Mouse (Mus musculus) stomach, embryonic 16.5 days (tissue): ENCODE results near the gene Tnk1. TPM values are rescaled to one million over a fixed set of nuclear protein-coding genes. Genes with fewer than 3 reads are reported as not detected.
"Not testable (repeated sequence)": the region's sequence is repeated elsewhere in the genome, so short reads cannot be mapped to it uniquely, and the experiment has no call there.

ENCODE experiments used
- ATAC-seq: fragments of 200-750 bp; cut with Nextera tagmentation; 2 replicates; pipeline ENCODE4 v1.8.0; 2017; ENCODE audit warnings: moderate number of reproducible peaks, moderate TSS enrichment; ENCODE audit not compliant: insufficient read depth, low FRiP score
- H3K27ac ChIP-seq: fragments of 300-500 bp; sonication (generic); 2 replicates; pipeline ENCODE4 v1.5.1; 2014; ENCODE audit warnings: low read length
- H3K27me3 ChIP-seq: fragments of 300-500 bp; sonication (generic); 2 replicates; pipeline ENCODE4 v1.6.1; 2014; ENCODE audit warnings: low read length, control low read depth, mixed read lengths; ENCODE audit not compliant: control insufficient read depth, insufficient read depth
- H3K36me3 ChIP-seq: fragments of 300-500 bp; sonication (generic); 2 replicates; pipeline ENCODE4 v1.6.1; 2014; ENCODE audit warnings: low read length; ENCODE audit not compliant: control insufficient read depth, insufficient read depth
- H3K4me1 ChIP-seq: fragments of 300-500 bp; sonication (generic); 2 replicates; pipeline ENCODE4 v1.6.1; 2014; ENCODE audit warnings: low read length, control low read depth, mixed read lengths; ENCODE audit not compliant: control insufficient read depth, insufficient read depth
- H3K4me2 ChIP-seq: fragments of 300-500 bp; sonication (generic); 2 replicates; pipeline ENCODE4 v1.6.1; 2014; ENCODE audit warnings: low read depth, low read length, mixed read lengths
- H3K4me3 ChIP-seq: fragments of 300-500 bp; sonication (generic); replicated peaks from 2 replicates; pipeline ENCODE4 v1.5.1; 2014; ENCODE audit warnings: mild to moderate bottlenecking, low read length
- H3K9ac ChIP-seq: fragments of 300-500 bp; sonication (generic); 2 replicates; pipeline ENCODE4 v1.6.1; 2014; ENCODE audit warnings: low read length
- H3K9me3 ChIP-seq: fragments of 300-500 bp; sonication (generic); replicated peaks from 2 replicates; pipeline ENCODE4 v1.6.1; 2016; ENCODE audit warnings: low read length, control low read depth; ENCODE audit not compliant: control insufficient read depth
- WGBS: fragments of 180-500 bp; shearing (Covaris S2); extraction: QIAGEN DNeasy Blood & Tissue Kit; methylation state at CpG from one replicate; pipeline ENCODE4 v1.1.7; 2014; 5-methylcytosine and 5-hydroxymethylcytosine counted together
- polyA plus RNA-seq: library from polyadenylated mRNA; unstranded; fragments of >200 nt; fragmentation: Nextera tagmentation; extraction: Ambion mirVana; gene quantifications from 2 replicates; pipeline ENCODE4 v1.2.1, GENCODE M21; 2015

Tnk1 gene
- polyA plus RNA-seq, 1 experiment from 2014 or later: 15.3 TPM

- H3K9ac ChIP-seq: no peak overlapping the region
- no peaks in the 10 kb centered on the region for H3K36me3 ChIP-seq
- H3K4me2 ChIP-seq: no peak overlapping the region
- H3K27ac ChIP-seq: no peak overlapping the region
- no peak for ATAC-seq
- WGBS: 83% methylated on average over 7 of the region's 7 CpGs
- H3K9me3 ChIP-seq: no peaks in the 10 kb centered on the region
- no peaks in the 10 kb centered on the region for H3K27me3 ChIP-seq
- no peak overlapping the region for H3K4me3 ChIP-seq
- peaks cover 12% of the 10 kb centered on the region; the same call in 1 of the 2 replicates for H3K4me1 ChIP-seq
Observed at GRCm38 (mm10) chr11:69871822-69872221, 13.3 kb upstream of the Tnk1 start.

- no peak overlapping the region for H3K4me3 ChIP-seq
- H3K4me1 ChIP-seq: peaks cover 2% of the 10 kb centered on the region; the same call in 1 of the 2 replicates
- H3K27ac ChIP-seq: no peak overlapping the region
- 87% methylated on average over 2 of the region's 2 CpGs for WGBS
- H3K9me3 ChIP-seq: no peaks in the 10 kb centered on the region
- no peaks in the 10 kb centered on the region for H3K36me3 ChIP-seq
- no peaks in the 10 kb centered on the region for H3K27me3 ChIP-seq
- no peak overlapping the region for H3K4me2 ChIP-seq
- no peak overlapping the region for H3K9ac ChIP-seq
- no peak for ATAC-seq
Observed at GRCm38 (mm10) chr11:69870289-69871069, 11.9 kb upstream of the Tnk1 start.

- Histone ChIP-seq H3K9ac (no peak overlapping the region), H3K27me3 (no peaks in the 10 kb centered on the region), H3K4me1 (no peaks in the 10 kb centered on the region), H3K36me3 (no peaks in the 10 kb centered on the region), H3K4me2 (no peak overlapping the region), H3K9me3 (no peaks in the 10 kb centered on the region), H3K4me3 (no peak overlapping the region), H3K27ac (no peak overlapping the region)
- 57% methylated on average over 9 of the region's 9 CpGs for WGBS
- no peak for ATAC-seq
Observed at GRCm38 (mm10) chr11:69867335-69867734, 8.8 kb upstream of the Tnk1 start.

GRCm38 (mm10) chr11:69865561-69865960 lies 7.0 kb upstream of the Tnk1 start:
- Histone ChIP-seq H3K4me3 (no peak overlapping the region), H3K36me3 (no peaks in the 10 kb centered on the region), H3K9me3 (no peaks in the 10 kb centered on the region), H3K27ac (no peak overlapping the region), H3K4me1 (no peaks in the 10 kb centered on the region), H3K4me2 (no peak overlapping the region), H3K9ac (no peak overlapping the region), H3K27me3 (no peaks in the 10 kb centered on the region)
- WGBS: 81% methylated on average over 9 of the region's 9 CpGs
- ATAC-seq: no peak

GRCm38 (mm10) chr11:69864138-69864860 lies 5.8 kb upstream of the Tnk1 start:
- Histone ChIP-seq H3K36me3 (no peaks in the 10 kb centered on the region), H3K9ac (no peak overlapping the region), H3K4me3 (no peak overlapping the region), H3K27ac (no peak overlapping the region), H3K27me3 (no peaks in the 10 kb centered on the region), H3K9me3 (no peaks in the 10 kb centered on the region), H3K4me2 (no peak overlapping the region), H3K4me1 (no peaks in the 10 kb centered on the region)
- ATAC-seq: no peak
- WGBS: 43% methylated on average over 8 of the region's 8 CpGs

- H3K4me2 ChIP-seq, H3K4me1 ChIP-seq, H3K9ac ChIP-seq, H3K4me3 ChIP-seq, H3K27ac ChIP-seq, H3K9me3 ChIP-seq, H3K36me3 ChIP-seq, H3K27me3 ChIP-seq, ATAC-seq: not testable (repeated sequence)
- WGBS: 69% methylated on average over 3 of the region's 3 CpGs
Observed at GRCm38 (mm10) chr11:69863729-69864128, 5.2 kb upstream of the Tnk1 start.

- Histone ChIP-seq H3K9me3 (no peaks in the 10 kb centered on the region), H3K27me3 (no peaks in the 10 kb centered on the region), H3K27ac (no peak overlapping the region), H3K4me2 (no peak overlapping the region), H3K4me1 (no peaks in the 10 kb centered on the region), H3K36me3 (0 out of 2 replicates have a peak, but pooled peaks cover 9% of the 10 kb centered on the region), H3K9ac (peak overlapping the region; percentile 14; the same call in 1 of the 2 replicates), H3K4me3 (no peak overlapping the region)
- ATAC-seq: no peak
- 29% methylated on average over 16 of the region's 16 CpGs for WGBS
Observed at GRCm38 (mm10) chr11:69855347-69855746, 3.2 kb downstream of the Tnk1 start.

- 74% methylated on average over 10 of the region's 10 CpGs for WGBS
- Histone ChIP-seq H3K9me3 (no peaks in the 10 kb centered on the region), H3K4me3 (no peak overlapping the region), H3K9ac (no peak overlapping the region), H3K27me3 (no peaks in the 10 kb centered on the region), H3K4me2 (no peak overlapping the region), H3K27ac (no peak overlapping the region), H3K36me3 (0 out of 2 replicates have a peak, but pooled peaks cover 9% of the 10 kb centered on the region), H3K4me1 (no peaks in the 10 kb centered on the region)
- ATAC-seq: no peak
Observed at GRCm38 (mm10) chr11:69854680-69855079, 3.9 kb downstream of the Tnk1 start.

GRCm38 (mm10) chr11:69853994-69854393 lies 4.5 kb downstream of the Tnk1 start:
- Histone ChIP-seq H3K4me3 (no peak overlapping the region), H3K36me3 (0 out of 2 replicates have a peak, but pooled peaks cover 9% of the 10 kb centered on the region), H3K4me1 (no peaks in the 10 kb centered on the region), H3K4me2 (no peak overlapping the region), H3K27ac (no peak overlapping the region), H3K27me3 (no peaks in the 10 kb centered on the region), H3K9me3 (no peaks in the 10 kb centered on the region), H3K9ac (no peak overlapping the region)
- ATAC-seq: 0 out of 2 replicates have a peak, but pooled peaks have one; percentile 9
- 55% methylated on average over 7 of the region's 7 CpGs for WGBS
